Comparison of ENCODE assay signal across 19 mouse cellular contexts in the genomic region with DNA sequence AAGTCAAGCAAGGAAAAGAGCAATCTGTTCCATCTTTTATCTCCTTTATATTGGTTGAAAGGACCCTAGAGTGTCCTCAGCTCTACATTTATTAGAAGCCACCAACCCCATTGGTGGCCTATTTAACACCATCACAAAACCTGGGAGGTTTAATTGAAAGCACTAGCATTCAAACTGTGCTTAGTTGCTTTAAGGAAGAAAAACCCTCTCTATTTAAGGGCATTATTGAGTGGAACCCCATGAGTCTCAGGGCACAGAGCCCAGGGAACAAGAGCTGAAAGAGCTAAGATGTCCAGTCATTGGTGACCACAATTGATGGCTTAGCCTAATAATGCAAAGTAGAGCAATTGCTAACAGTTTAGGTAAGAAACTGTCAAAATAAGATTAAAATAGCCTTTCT.
DNase-seq lines count a peak whose midpoint lies in the region; ATAC-seq and TF ChIP-seq lines count a peak whose summit lies in the region.
"Had no signal": no experiment of that assay in that cellular context is flagged by ENCODE, and none has a peak within 500 bp of the region (broad histone marks: within the 10 kb centered on the region; RNA-seq: fewer than 3 reads in every experiment).

No protein-coding gene starts in this region.

- H3K4me3 ChIP-seq in forebrain, embryonic 13.5 days, result no peak overlapping the region
- no peak overlapping the region for H3K4me3 ChIP-seq in forebrain, embryonic 16.5 days (replicated peaks; ENCODE audit: low read length)
- no peak overlapping the region for H3K4me3 ChIP-seq in midbrain, postnatal 0 days (ENCODE audit: low read depth, low read length)
- no peak overlapping the region for H3K4me3 ChIP-seq in midbrain, embryonic 11.5 days (ENCODE audit: low read depth, low read length)
- H3K4me3 ChIP-seq: embryonic facial prominence, embryonic 12.5 days; heart, embryonic 10.5 days; hindbrain, embryonic 15.5 days had no signal

- H3K4me2 ChIP-seq in forebrain, embryonic 13.5 days, result no peak overlapping the region
- H3K4me2 ChIP-seq in forebrain, embryonic 16.5 days (ENCODE audit: low read length), result no peak overlapping the region
- no peak overlapping the region for H3K4me2 ChIP-seq in midbrain, postnatal 0 days (ENCODE audit: low read depth, low read length, poor library complexity, severe bottlenecking)
- H3K4me2 ChIP-seq in midbrain, embryonic 11.5 days, result no peak overlapping the region
- H3K4me2 ChIP-seq: embryonic facial prominence, embryonic 12.5 days; hindbrain, embryonic 15.5 days had no signal

- no peak for TF ChIP-seq CTCF in midbrain, postnatal 0 days (IDR thresholded peaks at IDR 0.05)
- TF ChIP-seq CTCF in brain, embryonic 14.5 days (IDR thresholded peaks at IDR 0.05; ENCODE audit: borderline replicate concordance, extremely low read depth, insufficient read depth, insufficient read length), result no peak

- H3K9me3 ChIP-seq in forebrain, embryonic 13.5 days (replicated peaks), result no peaks in the 10 kb centered on the region
- H3K9me3 ChIP-seq in forebrain, embryonic 16.5 days (ENCODE audit: control insufficient read depth, low read length), result no peaks in the 10 kb centered on the region
- H3K9me3 ChIP-seq in midbrain, postnatal 0 days (ENCODE audit: low read length), result no peaks in the 10 kb centered on the region
- no peaks in the 10 kb centered on the region for H3K9me3 ChIP-seq in midbrain, embryonic 11.5 days (ENCODE audit: control insufficient read depth, low read length)
- H3K9me3 ChIP-seq: embryonic facial prominence, embryonic 12.5 days; heart, embryonic 10.5 days; hindbrain, embryonic 15.5 days had no signal

- H3K4me1 ChIP-seq in forebrain, embryonic 13.5 days, result no peaks in the 10 kb centered on the region
- no peaks in the 10 kb centered on the region for H3K4me1 ChIP-seq in forebrain, embryonic 16.5 days (replicated peaks; ENCODE audit: control insufficient read depth, insufficient read depth, low read length)
- no peaks in the 10 kb centered on the region for H3K4me1 ChIP-seq in midbrain, postnatal 0 days (ENCODE audit: insufficient read depth, low read length)
- no peaks in the 10 kb centered on the region for H3K4me1 ChIP-seq in midbrain, embryonic 11.5 days (ENCODE audit: control insufficient read depth, insufficient read depth, low read length)
- H3K4me1 ChIP-seq: embryonic facial prominence, embryonic 12.5 days; heart, embryonic 10.5 days; hindbrain, embryonic 15.5 days had no signal

- DNase-seq in midbrain, postnatal 0 days (ENCODE audit: low spot score), result peak; percentile 14
- no peak for DNase-seq in midbrain, embryonic 11.5 days (ENCODE audit: low spot score, missing footprints)
- peak; percentile 71 for DNase-seq in brain, embryonic 14.5 days (ENCODE audit: low read depth)
- DNase-seq in natural killer cell, adult 2 months (ENCODE audit: low spot score in 2 of 2), result no peak
- DNase-seq in retina, postnatal 1 day, result no peak
- DNase-seq: adrenal gland, postnatal 10 days; cerebellum, adult 2 months; gastrocnemius, postnatal 10 days; heart, adult 18-20 months; heart, postnatal 10 days; heart, postnatal 4 days; kidney, adult 8-10 months had no signal

- peak; percentile 41; the same call in 1 of the 2 replicates for ATAC-seq in forebrain, embryonic 13.5 days
- ATAC-seq in forebrain, embryonic 16.5 days, result no peak
- ATAC-seq in midbrain, postnatal 0 days (ENCODE audit: low FRiP score), result no peak
- no peak for ATAC-seq in midbrain, embryonic 11.5 days (ENCODE audit: low FRiP score)
- ATAC-seq: inflammation-experienced regulatory T-cells, adult 6 months; intestine, postnatal 0 days had no signal

- no peak overlapping the region for H3K27ac ChIP-seq in forebrain, embryonic 13.5 days
- H3K27ac ChIP-seq in forebrain, embryonic 16.5 days (ENCODE audit: low read length), result no peak overlapping the region
- H3K27ac ChIP-seq in midbrain, postnatal 0 days (ENCODE audit: low read depth, low read length), result no peak overlapping the region
- H3K27ac ChIP-seq in midbrain, embryonic 11.5 days (ENCODE audit: low read depth, low read length), result no peak overlapping the region
- H3K27ac ChIP-seq: embryonic facial prominence, embryonic 12.5 days; heart, embryonic 10.5 days; hindbrain, embryonic 15.5 days had no signal

- peaks cover 52% of the 10 kb centered on the region for H3K27me3 ChIP-seq in forebrain, embryonic 13.5 days
- H3K27me3 ChIP-seq in forebrain, embryonic 16.5 days (replicated peaks; ENCODE audit: control insufficient read depth, insufficient read depth, low read length), result peaks cover 14% of the 10 kb centered on the region
- H3K27me3 ChIP-seq in midbrain, postnatal 0 days (ENCODE audit: insufficient read depth, low read length), result no peaks in the 10 kb centered on the region
- no peaks in the 10 kb centered on the region for H3K27me3 ChIP-seq in midbrain, embryonic 11.5 days (ENCODE audit: control insufficient read depth, insufficient read depth, low read length)
- H3K27me3 ChIP-seq: embryonic facial prominence, embryonic 12.5 days; hindbrain, embryonic 15.5 days had no signal

- H3K9ac ChIP-seq in forebrain, embryonic 13.5 days, result no peak overlapping the region
- no peak overlapping the region for H3K9ac ChIP-seq in forebrain, embryonic 16.5 days (replicated peaks; ENCODE audit: low read depth, low read length)
- no peak overlapping the region for H3K9ac ChIP-seq in midbrain, postnatal 0 days (replicated peaks; ENCODE audit: low read length, poor library complexity, severe bottlenecking)
- H3K9ac ChIP-seq in midbrain, embryonic 11.5 days (ENCODE audit: low read length), result no peak overlapping the region
- H3K9ac ChIP-seq: embryonic facial prominence, embryonic 12.5 days; hindbrain, embryonic 15.5 days had no signal

- H3K36me3 ChIP-seq in forebrain, embryonic 13.5 days (ENCODE audit: poor library complexity, severe bottlenecking), result no peaks in the 10 kb centered on the region
- no peaks in the 10 kb centered on the region for H3K36me3 ChIP-seq in forebrain, embryonic 16.5 days (ENCODE audit: control insufficient read depth, insufficient read depth)
- H3K36me3 ChIP-seq in midbrain, postnatal 0 days (ENCODE audit: insufficient read depth, low read length), result no peaks in the 10 kb centered on the region
- no peaks in the 10 kb centered on the region for H3K36me3 ChIP-seq in midbrain, embryonic 11.5 days (ENCODE audit: control insufficient read depth, insufficient read depth, low read length)
- H3K36me3 ChIP-seq: embryonic facial prominence, embryonic 12.5 days; heart, embryonic 10.5 days; hindbrain, embryonic 15.5 days had no signal

- no peak for TF ChIP-seq POLR2A in brain, embryonic 14.5 days (IDR thresholded peaks at IDR 0.05; ENCODE audit: borderline replicate concordance, extremely low read depth, insufficient read depth, insufficient read length, poor library complexity, severe bottlenecking)

Comparison
In these comparisons a context has a peak if more than half of its experiments do, and no peak if none do; other contexts are left out.
1. DNase-seq: peak in midbrain, postnatal 0 days (single experiment) and brain, embryonic 14.5 days (single experiment); none in midbrain, embryonic 11.5 days (single experiment), natural killer cell, adult 2 months (0 of 2) and retina, postnatal 1 day (single experiment).